Mouse (Mus musculus) thymus, adult 2 months (tissue): ENCODE data around the gene Elavl4. TPM values are rescaled to one million over a fixed set of nuclear protein-coding genes. Genes with fewer than 3 reads are reported as not detected.

ENCODE experiments used
- DNase-seq: peaks from one replicate; pipeline ENCODE4 v3.0.0; 2021
- H3K27ac ChIP-seq: fragments of 200-500 bp; 2 replicates; pipeline ENCODE4 v1.5.1; 2012; ENCODE audit warnings: low read length, control low read depth; ENCODE audit not compliant: control insufficient read depth, insufficient read depth
- H3K27me3 ChIP-seq: fragments of 200-500 bp; 2 replicates; pipeline ENCODE4 v1.6.1; 2012; ENCODE audit warnings: mild to moderate bottlenecking, low read length, moderate library complexity, mixed read lengths; ENCODE audit not compliant: control insufficient read depth, insufficient read depth
- H3K36me3 ChIP-seq: fragments of 200-500 bp; 2 replicates; pipeline ENCODE4 v1.6.1; 2012; ENCODE audit warnings: mild to moderate bottlenecking, low read length, moderate library complexity; ENCODE audit not compliant: control insufficient read depth, insufficient read depth
- H3K4me1 ChIP-seq: fragments of 200-500 bp; replicated peaks from 2 replicates; pipeline ENCODE4 v1.6.1; 2012; ENCODE audit warnings: low read length; ENCODE audit not compliant: control insufficient read depth, insufficient read depth
- H3K4me3 ChIP-seq: fragments of 200-500 bp; 2 replicates; pipeline ENCODE4 v1.5.1; 2012; ENCODE audit warnings: mild to moderate bottlenecking, low read length, control low read depth, moderate library complexity; ENCODE audit not compliant: control insufficient read depth, insufficient read depth
- CTCF ChIP-seq: fragments of 200-500 bp; IDR thresholded peaks from 2 replicates; pipeline ENCODE4 v1.5.1; 2012; ENCODE audit warnings: mild to moderate bottlenecking, control low read depth, low read length, moderate library complexity, borderline replicate concordance; ENCODE audit not compliant: control insufficient read depth, poor library complexity, insufficient read depth; ENCODE audit errors: extremely low read depth
- POLR2A ChIP-seq: fragments of 200-500 bp; IDR thresholded peaks from 2 replicates; pipeline ENCODE4 v1.6.1; 2012; ENCODE audit warnings: mild to moderate bottlenecking, low read length, control low read depth, moderate library complexity; ENCODE audit not compliant: control insufficient read depth, poor library complexity, insufficient read depth; ENCODE audit errors: extremely low read depth
- WGBS: fragments of 180-500 bp; shearing (Covaris S2); methylation state at CpG from one replicate; pipeline ENCODE4 v1.1.7; 2018; 5-methylcytosine and 5-hydroxymethylcytosine counted together
- polyA plus RNA-seq: library from polyadenylated mRNA; depleted of rRNA; stranded (reverse); fragments of >200 nt; gene quantifications from 2 replicates; pipeline ENCODE4 v1.2.3, GENCODE M21; 2012

Gene Elavl4
- polyA plus RNA-seq, 1 experiment = 3.0 TPM

DNA sequence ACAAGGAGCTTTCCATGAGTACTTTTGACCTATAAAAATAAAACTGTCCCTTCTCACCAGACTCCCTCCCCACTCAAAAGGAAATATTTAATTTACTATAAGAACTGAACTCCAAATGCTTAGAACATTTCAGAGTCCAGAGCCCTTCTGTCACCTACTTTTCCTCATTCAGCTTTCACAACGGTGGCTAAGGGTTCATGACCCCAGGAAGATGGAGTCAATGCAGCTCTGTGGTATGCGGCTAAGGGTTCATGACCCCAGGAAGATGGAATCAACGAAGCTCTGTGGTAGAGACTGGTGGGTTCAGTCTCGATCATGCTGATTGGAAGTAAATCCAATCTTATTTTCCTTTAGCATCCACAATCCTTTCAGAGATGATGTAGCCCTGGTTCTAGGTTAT, 81.7 kb downstream of the Elavl4 start:
- DNase-seq = no peak
- no peak overlapping the region for H3K4me3 ChIP-seq
- no peaks in the 10 kb centered on the region for H3K4me1 ChIP-seq
- TF ChIP-seq CTCF (no peak), POLR2A (no peak)
- H3K27me3 ChIP-seq = no peaks in the 10 kb centered on the region
- 74% methylated on average over 4 of the region's 4 CpGs for WGBS
- H3K36me3 ChIP-seq = no peaks in the 10 kb centered on the region
- H3K27ac ChIP-seq = no peak overlapping the region

DNA sequence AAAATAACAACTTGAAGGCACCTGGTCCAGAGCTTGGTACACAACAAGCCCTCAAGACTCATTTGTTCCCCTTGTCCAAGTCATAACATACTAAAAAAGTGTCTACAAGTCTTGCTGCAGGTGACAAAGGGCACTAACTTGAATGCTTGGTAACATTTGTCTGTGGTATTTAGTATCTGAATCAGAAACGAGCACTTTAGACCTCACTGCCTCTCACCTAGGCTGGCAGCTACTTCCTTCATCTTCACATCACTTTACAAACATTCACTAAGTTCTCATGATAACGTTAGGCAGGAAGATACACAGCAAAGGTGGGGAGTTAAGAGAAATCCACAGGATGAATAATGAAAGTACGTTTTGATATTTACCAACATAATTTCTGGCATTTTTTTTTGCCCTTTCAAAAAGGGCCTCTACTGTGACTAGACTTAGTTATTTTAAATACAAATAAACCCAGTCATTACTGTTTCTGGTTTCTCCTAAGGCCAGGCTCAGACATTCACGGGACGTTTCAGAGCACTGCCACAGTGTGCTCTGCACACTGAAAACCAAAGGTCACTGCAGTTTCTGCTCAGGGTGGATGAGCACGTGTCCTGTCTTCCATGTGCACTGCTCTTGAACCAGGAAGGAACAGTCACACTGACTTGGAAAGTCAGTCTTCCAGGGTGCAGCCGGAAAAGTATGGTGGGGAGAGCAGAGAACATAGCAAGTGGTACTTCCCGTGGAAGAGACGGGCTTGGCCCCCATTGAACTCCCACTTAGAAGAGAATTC, 84.7 kb downstream of the Elavl4 start:
- no peaks in the 10 kb centered on the region for H3K27me3 ChIP-seq
- H3K4me3 ChIP-seq = no peak overlapping the region
- no peak overlapping the region for H3K27ac ChIP-seq
- H3K36me3 ChIP-seq = no peaks in the 10 kb centered on the region
- H3K4me1 ChIP-seq = no peaks in the 10 kb centered on the region
- WGBS = 86% methylated on average over 9 of the region's 9 CpGs
- no peak for TF ChIP-seq CTCF
- TF ChIP-seq POLR2A = no peak
- DNase-seq = no peak

DNA sequence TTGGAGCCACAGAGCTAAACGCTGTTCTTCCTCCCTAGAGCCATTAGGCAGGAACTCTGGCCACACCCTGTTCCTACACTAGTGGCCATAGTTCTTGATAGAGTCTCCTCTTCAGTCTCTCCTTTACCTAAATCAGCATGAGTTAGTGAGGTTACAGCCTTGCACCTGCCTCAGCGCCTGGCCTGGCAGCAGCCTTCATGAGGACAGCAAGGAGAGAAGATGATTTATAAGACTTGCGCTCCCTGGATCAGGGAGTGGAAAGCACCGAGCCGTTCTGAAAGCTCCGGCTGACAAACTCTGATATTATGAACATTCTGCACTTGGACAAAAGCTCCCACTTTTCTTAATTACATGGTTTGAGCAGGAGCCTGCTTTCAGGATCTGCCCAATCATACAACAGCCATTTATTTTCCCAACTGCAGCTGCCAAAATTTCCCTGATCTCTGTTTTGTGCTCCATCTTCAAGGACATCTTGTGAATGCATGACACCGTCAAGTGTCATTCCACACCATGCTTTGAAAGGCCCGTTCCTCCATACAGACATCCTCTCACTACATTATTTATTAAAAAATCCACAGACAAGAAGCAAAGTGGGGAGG, 87.3 kb downstream of the Elavl4 start:
- Histone ChIP-seq H3K27me3 (no peaks in the 10 kb centered on the region), H3K27ac (no peak overlapping the region), H3K36me3 (no peaks in the 10 kb centered on the region), H3K4me1 (no peaks in the 10 kb centered on the region), H3K4me3 (no peak overlapping the region)
- no peak for DNase-seq
- WGBS = 87% methylated on average over 8 of the region's 8 CpGs
- TF ChIP-seq CTCF (no peak), POLR2A (no peak)

DNA sequence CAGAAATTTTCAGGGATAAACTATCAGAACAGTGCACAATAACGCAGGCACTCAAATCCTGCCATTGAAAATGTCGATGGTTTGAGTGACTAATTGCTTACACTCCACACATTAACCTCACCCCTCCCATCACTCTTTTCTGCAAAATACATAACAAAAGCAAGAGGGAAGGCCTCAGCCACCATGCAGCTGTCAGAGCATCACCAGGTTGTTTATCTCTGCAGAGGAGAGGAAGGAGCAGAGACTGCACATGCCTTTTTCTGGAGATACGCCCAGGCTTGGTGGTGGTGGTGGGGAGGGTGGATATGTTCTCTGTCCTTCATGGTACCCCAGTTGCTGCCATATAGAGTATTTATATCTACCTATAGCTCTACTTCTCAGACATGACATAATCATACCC, 94.3 kb downstream of the Elavl4 start:
- Histone ChIP-seq H3K27me3 (no peaks in the 10 kb centered on the region), H3K27ac (no peak overlapping the region), H3K36me3 (no peaks in the 10 kb centered on the region), H3K4me1 (no peaks in the 10 kb centered on the region), H3K4me3 (no peak overlapping the region)
- TF ChIP-seq POLR2A (no peak), CTCF (no peak)
- no peak for DNase-seq
- WGBS = 87% methylated on average over 3 of the region's 3 CpGs

DNA sequence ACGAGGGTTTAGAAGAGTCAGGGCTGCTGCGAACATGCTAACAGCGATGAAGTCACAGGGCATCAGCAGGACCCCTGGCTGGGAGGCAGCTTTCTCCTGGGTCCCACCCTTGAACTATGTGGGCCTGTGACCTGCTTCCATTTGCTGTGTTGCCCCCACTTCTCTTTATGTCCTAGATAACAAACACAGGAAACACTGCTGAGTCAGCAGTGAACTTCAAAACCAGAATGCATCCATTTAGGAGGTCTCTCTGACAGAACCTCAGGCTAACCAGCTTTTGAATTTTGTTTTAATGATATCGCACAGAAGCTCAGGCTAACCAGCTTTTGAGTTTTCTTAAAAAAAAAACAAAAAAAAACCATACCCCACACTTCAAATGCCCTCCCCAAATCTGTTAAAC, 96.1 kb downstream of the Elavl4 start:
- H3K27me3 ChIP-seq = no peaks in the 10 kb centered on the region
- no peak overlapping the region for H3K27ac ChIP-seq
- no peaks in the 10 kb centered on the region for H3K36me3 ChIP-seq
- WGBS = 95% methylated on average over 4 of the region's 4 CpGs
- TF ChIP-seq POLR2A = no peak
- no peak for TF ChIP-seq CTCF
- no peak for DNase-seq
- H3K4me1 ChIP-seq = no peaks in the 10 kb centered on the region
- H3K4me3 ChIP-seq = no peak overlapping the region

DNA sequence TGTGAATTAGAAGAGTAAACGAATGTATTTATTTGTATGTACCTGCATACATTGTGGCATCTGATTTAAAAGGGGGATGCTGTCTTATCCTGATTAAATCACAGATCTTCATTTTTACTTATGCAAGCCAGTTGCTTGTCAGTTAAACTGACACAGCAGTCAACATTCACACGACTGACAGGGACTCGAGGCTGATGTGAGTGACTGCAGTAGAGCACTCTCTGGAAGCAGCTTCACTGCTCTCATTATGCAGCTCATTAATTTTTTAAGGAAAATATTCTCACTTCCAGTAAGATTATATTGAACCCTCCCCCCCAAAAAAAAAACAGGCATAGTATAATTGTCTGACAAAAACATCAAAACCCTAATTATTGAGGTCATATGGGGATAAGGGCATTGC, 101.7 kb downstream of the Elavl4 start:
- Histone ChIP-seq H3K36me3 (no peaks in the 10 kb centered on the region), H3K27me3 (no peaks in the 10 kb centered on the region), H3K27ac (no peak overlapping the region), H3K4me3 (no peak overlapping the region), H3K4me1 (no peaks in the 10 kb centered on the region)
- WGBS = 90% methylated on average over 3 of the region's 3 CpGs
- no peak for TF ChIP-seq POLR2A
- TF ChIP-seq CTCF = no peak
- DNase-seq = no peak
